Mouse (Mus musculus): ENCODE results near the gene Prdx6. TPM values are rescaled to one million over a fixed set of nuclear protein-coding genes. Genes with fewer than 3 reads are reported as not detected.

The Prdx6 gene
- 87.8 and 99.7 TPM in 2 replicates for total RNA-seq (2017)

DNA sequence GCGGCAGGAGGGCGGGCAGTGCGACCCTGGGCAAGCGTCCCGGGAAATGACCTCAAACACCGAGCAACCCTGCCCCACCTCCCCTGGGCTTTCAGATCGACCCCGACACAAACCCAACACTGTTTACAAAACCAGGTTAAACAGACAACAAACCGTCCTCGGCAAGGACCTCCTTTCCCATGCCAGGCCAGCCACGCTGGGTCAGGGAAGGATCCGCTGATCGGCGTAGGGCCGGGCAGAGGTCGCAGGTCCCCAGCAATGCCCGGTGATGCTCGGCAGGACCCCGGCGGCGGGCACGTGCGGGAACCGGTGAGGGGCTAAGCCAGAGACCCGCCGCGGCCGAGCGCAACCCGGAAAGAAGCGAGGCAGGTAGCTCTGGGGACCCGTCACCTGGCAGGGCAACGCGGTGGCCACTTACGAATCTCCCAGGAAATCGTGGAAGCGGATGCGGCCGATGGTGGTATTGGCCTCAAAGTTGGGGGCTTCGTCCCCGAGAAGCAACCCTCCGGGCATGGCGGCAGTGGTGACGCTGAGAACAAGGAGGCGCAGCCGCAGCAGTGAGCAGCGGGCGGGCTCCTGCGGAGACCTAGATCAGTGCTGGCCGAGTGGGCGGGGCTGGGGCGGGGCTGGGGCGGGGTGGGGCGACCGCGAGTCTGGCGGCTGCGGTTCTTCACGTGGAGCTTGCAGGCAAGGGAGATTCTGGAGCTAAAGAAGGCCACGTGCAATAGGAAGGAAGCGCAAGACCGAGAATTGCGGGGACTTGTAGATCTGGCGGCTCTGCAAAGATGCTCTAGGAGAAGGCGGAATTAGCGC, at the start of gene Prdx6:
TSS of gene Prdx6 (minus strand) at position 616 of the 813 bp plus-strand sequence.
- peak; percentile 74 for ATAC-seq (ENCODE audit: extremely low read depth, insufficient number of reproducible peaks, low FRiP score, poor library complexity, severe bottlenecking)

DNA sequence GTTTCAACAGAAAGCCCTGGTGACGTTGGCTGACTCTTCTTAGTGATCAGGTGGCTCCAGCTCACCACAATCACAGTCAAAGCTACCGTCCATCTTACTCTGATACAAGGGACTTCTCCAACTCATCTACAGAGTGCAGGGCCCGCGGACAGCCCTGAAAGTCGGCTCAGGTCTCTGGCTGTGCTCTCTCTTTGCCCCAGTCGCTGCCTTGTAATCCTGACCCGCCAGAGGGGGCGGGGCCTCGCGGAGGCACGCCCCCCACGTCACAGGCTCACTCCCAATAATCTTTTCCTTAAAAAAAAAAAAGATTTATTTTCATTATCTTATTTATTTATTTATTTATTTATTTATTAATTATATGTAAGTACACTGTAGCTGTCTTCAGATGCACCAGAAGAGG, 37.2 kb upstream of the Prdx6 start:
- ATAC-seq (ENCODE audit: extremely low read depth, insufficient number of reproducible peaks, low FRiP score, poor library complexity, severe bottlenecking) = no peak

DNA sequence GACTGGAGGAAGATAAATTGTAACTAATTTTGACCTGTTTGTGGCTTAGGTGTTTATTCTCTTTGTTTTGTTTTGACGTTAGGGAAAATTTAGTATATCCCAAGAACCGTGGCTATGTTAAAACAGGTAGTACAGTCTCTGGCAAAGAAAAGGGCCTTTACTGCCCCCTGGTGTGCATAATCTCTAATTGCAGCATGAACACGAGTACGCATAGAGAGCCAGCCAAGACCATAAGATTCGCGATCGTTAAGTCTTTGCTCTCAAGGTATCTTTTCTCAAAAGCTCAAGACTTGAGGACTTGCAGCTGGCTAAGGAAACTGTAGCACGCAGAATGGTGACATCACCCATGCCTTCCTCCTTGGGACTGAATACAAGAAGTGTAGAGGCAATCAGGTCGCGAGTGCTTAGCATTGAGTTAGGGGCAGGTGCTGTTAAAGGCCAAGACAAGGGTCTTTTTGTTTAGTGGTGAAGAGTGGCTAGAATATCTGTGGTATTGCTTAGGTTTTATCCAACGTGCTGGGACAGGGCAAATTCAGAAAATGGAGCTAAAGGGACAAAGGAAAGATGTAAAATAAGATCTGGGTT, 35.8 kb upstream of the Prdx6 start:
- peak; percentile 87 for ATAC-seq (ENCODE audit: extremely low read depth, insufficient number of reproducible peaks, low FRiP score, poor library complexity, severe bottlenecking)

DNA sequence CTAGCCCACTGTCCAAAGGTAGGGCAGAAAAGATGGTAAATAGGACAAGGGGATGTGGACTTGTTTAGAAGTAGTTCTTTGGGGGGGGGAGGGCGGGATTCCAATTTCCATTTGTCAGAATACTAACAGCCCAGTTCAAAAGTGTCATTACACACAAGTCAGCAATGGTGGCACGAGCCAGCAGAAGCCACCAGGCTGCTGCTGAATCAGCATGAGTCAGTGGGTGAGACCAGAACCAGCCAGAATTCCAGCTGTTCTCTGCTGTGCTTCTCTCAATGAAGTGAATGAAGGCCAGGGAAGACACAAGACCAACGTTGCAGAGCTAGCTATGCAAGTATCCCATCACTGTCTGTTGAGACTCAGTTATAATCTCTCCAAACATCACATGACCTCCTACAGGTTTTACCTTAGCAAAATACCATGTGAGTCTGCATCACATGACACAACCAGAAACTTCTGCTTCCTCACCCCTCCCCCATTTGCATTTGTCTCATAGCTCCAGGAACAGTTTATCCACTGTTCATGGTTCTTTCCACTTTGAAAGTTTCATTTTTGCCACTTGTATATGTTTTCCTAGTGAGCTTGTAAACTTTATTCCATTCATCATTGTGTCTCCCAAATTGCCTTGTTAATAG, 30.2 kb upstream of the Prdx6 start:
- ATAC-seq (ENCODE audit: extremely low read depth, insufficient number of reproducible peaks, low FRiP score, poor library complexity, severe bottlenecking) = no peak

DNA sequence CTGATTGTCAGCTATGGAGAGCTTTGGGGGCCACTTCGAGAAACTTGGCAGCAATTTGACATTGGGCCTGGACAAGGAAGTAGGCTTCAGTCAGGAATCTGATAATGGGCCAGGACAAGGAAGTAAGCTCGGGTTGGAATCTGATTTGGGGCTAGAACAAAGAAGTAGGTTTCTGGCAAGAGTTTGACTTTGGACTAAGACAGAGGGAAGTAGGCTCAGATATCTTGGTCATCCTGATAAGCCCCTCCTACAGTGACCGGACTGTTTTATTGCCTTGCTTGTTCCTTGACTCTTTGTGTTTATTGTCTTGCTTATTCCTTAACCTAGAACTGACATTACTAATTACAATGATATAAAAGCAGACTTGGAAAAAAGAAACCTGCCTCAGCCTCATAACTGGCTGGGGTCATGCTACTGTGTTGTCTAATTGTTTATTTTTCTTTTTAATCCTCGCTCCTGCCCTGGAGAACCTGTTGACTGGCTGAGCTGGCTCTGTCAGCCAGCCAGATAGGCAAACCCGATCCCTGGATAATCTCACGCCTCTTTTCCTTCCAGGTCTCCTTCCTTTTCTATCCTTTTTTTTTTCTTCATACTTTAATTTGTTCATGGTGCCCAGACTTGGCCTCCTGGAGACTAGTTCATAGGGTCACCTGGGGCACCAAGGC, 28.4 kb upstream of the Prdx6 start:
- no peak for ATAC-seq (ENCODE audit: extremely low read depth, insufficient number of reproducible peaks, low FRiP score, poor library complexity, severe bottlenecking)

DNA sequence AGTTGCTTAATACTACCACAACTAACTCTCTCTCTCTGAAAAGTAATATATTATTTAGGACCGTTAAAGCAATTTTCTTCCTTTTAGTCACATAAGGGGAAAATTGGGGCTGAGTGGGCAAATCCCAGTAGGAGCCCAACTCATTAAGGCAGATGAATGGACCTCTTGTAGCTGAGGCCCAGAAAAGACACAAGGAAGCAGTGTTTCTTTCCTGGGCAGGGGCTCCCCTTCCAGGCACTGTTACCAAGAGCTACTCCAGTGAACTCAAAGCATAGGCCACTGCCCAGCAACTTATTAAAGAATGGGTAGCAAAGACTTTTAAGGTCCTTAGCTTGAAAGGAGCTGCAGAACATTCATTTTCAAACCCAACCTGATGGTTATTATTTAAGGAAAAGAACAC, 22.5 kb upstream of the Prdx6 start:
- ATAC-seq (ENCODE audit: extremely low read depth, insufficient number of reproducible peaks, low FRiP score, poor library complexity, severe bottlenecking) = no peak

DNA sequence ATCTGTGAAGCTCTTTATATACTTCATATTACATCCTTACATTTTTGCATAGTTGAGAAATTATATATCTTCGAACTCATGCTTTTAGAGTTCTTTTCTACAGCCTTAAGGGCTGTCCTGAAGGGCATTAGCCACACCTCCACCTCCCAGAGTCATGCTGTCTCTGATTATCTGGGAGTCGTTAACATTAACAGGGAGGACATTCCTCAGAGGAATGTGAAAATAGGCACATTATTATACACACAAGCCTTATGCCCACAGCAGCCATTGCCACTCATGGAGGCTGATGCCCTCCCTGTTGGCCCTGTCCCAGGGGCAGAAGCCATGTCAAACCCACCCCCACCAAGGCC, 20.4 kb upstream of the Prdx6 start:
- ATAC-seq (ENCODE audit: extremely low read depth, insufficient number of reproducible peaks, low FRiP score, poor library complexity, severe bottlenecking) = no peak

DNA sequence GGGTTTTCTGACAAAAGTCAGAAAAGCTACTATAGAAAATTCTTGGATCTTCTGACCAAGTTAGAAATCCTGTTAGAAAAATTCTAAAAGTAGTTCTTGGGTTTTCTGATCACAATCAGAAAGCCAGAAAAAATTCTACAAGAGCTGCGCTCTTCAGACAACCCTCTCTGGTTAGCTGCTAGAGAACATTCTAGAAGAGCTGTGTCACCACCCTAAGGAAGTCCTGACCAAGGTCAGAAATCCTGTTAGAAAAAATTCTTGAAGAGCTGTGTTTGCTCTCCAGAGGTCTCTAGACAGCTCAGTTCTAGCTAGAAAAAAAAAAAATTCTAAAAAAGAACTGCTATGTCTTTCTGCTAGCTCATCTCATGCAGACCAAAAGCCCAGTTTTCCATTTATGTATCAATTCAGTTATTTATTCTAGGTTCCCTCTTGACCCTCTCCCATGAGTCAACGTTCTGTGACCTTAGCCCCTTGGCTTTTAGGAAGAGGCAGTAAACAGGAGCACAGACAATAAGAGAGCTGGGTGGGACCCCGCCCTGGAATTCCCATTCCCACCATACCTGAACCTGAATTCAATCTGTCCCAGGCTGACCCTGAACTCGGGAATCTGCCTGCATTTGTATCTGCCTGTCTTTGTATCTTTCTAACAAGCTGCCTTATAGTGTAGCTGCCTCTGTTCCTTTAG, 19.9 kb upstream of the Prdx6 start:
- no peak for ATAC-seq (ENCODE audit: extremely low read depth, insufficient number of reproducible peaks, low FRiP score, poor library complexity, severe bottlenecking)

DNA sequence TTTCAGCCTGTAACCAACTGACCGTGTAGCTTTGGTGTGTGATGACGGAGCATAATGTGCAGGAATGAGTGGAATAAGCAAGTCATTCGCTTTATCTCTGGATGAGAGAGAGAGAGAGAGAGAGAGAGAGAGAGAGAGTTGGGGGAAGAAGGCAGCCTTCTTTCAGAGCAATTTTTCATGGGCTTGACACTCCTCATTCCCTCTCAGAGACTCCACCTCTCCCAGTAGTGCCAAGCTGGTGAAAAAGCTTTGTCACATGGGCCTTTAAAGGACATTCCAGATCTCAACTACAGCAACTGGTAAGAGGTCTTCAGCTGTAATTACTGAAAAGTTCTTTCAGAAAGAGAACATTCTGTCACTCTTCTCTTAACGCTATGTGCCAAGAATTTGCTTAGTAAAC, 18.3 kb upstream of the Prdx6 start:
- no peak for ATAC-seq (ENCODE audit: extremely low read depth, insufficient number of reproducible peaks, low FRiP score, poor library complexity, severe bottlenecking)

DNA sequence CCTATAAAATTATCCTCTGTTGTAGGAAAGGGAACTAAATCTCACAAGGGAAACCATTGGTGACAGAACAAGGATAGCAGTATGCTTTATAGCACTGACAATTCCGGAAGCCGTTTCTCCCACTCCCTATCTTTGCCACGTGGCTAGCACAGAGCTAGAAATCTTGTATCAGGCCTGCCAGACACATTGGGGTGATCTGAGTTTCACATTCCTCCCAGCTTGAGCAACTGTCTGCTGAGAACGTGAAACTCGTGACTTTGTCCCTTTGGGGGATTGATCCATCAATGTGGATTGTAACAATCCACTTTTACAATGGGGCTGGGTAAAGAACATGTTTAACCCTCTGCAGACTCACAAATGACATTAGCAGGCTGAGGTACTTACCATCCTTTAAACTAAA, 17.9 kb upstream of the Prdx6 start:
- ATAC-seq (ENCODE audit: extremely low read depth, insufficient number of reproducible peaks, low FRiP score, poor library complexity, severe bottlenecking) = no peak

DNA sequence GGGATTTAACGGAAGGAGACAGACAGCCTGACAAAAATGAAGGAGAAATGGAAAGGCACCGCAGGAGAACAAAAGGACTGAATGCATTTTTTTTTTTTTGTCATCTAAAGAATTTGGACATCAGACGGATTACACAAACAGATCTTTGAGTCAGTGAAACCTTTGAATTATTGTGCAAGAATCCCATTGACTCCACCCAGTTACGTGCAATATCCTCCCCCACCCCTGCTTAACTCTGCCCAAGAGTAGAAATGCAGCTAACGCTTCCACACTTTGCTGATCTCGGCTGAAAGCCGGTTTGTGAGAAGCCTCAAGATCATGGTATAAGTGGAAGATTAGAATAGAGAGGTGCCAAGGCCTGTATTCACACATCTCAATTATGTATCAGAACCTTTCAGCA, 17.1 kb upstream of the Prdx6 start:
- ATAC-seq (ENCODE audit: extremely low read depth, insufficient number of reproducible peaks, low FRiP score, poor library complexity, severe bottlenecking) = peak; percentile 72; the same call in 1 of the 2 replicates

DNA sequence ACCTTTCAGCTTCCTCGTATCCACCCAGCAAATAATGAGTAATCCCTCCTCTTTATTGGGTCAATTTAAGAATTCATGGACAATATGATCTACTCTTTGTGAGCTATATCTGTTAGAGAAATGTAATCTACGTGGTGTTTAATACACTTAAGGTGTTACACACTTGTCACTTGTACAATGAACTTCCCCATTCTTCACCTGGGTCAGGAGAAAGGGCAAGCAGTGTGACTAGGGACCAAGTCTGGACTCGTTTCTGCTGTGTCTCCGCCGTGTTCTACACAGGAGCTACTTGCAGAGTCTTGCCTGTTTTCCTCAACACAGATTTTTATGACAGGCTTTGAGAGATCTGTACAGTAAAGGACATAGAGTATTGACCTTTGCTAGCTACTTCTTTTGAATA, 13.9 kb upstream of the Prdx6 start:
- no peak for ATAC-seq (ENCODE audit: extremely low read depth, insufficient number of reproducible peaks, low FRiP score, poor library complexity, severe bottlenecking)

DNA sequence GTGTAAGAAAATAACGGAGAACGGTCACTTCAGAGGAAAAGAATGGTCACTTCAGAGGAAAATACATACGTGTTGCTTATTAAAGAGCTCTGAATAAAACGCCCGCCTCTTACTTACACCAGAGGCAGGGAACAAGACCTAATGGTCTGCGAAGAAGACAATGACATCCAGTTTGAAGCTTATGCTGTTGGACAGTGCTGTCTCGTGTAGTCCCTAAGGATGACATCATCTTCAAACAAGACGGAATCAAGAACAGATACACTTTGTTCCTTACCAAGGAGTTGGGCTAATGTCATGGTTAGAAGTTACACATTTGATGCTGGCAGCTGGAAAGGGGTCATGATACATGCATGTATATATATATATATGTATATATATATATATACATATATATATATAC, 12.6 kb upstream of the Prdx6 start:
- ATAC-seq (ENCODE audit: extremely low read depth, insufficient number of reproducible peaks, low FRiP score, poor library complexity, severe bottlenecking) = no peak

DNA sequence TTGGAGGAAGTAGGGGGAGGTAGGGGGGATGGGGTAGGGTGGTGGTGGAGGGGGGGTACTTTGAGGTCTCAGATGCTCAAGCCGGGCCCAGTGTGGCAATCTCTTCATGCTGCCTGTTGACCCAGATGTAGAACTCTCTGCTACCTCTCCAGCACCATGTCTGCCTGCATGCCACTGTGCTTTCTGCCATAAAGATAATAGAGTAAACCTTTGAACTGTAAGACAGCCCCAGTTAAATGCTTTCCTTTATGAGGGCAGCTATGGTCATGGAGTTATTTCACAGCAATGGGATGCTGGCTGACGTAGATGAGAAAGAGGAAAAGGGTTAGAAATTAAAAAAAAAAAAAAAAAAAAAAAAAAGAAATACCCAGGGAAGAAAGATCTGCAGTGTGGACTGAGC, 11.5 kb upstream of the Prdx6 start:
- ATAC-seq (ENCODE audit: extremely low read depth, insufficient number of reproducible peaks, low FRiP score, poor library complexity, severe bottlenecking) = no peak

DNA sequence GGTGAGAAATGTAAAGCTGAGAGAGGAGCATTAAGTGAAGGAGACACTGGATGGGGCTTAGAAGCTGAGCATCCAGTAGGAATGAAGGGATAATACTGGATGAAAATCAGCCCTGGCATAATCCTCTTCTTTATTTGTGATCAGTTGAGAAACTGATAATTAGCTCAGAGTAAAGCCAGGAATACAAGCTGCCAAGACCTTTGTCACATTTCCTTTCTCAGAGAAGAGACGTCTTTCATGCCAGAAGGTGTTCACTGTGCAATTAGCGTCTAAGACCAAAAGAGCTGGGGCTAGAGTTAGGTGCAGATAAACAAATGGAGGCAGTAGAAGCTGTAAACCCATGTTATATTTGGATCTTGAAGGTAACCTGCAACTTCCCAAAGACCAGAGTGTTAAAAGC, 9.7 kb upstream of the Prdx6 start:
- no peak for ATAC-seq (ENCODE audit: extremely low read depth, insufficient number of reproducible peaks, low FRiP score, poor library complexity, severe bottlenecking)

DNA sequence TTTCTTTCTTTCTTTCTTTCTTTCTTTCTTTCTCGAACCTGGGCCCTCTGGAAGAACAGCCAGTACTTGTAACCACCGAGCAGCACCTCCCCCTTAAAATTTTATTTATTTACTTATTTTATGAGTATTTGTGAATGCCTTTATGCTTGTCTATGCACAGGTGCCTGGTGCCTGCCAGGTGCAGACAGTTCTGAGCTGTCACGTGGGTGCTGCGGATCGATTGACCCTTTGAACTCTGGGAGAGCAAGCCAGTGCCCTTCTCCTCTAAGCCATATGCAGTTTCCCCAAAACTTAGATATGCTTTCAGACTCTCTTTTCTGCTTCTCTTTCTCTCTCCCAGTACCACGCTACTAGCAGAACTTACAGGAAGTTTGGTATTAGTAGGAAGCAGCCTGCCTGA, 8.1 kb upstream of the Prdx6 start:
- ATAC-seq (ENCODE audit: extremely low read depth, insufficient number of reproducible peaks, low FRiP score, poor library complexity, severe bottlenecking) = no peak

DNA sequence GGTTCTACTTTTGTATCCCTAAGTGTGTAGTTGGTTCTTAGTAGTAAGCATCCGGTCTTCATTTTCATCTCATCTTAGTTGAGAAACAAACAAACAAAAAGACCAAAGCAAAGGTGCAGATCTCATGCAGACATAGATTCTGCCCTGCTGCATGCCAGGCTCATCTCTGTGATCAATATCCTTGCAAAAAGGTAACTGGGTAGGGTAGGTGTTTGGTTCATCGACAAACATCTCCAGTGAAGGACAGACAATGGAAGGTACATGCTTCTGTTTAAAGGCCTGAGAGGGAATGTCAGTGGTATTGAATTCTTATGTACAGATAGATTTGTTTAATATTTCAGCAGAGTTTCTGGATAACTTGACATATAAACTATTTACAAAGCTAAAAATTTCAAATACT, 7.3 kb upstream of the Prdx6 start:
- no peak for ATAC-seq (ENCODE audit: extremely low read depth, insufficient number of reproducible peaks, low FRiP score, poor library complexity, severe bottlenecking)

DNA sequence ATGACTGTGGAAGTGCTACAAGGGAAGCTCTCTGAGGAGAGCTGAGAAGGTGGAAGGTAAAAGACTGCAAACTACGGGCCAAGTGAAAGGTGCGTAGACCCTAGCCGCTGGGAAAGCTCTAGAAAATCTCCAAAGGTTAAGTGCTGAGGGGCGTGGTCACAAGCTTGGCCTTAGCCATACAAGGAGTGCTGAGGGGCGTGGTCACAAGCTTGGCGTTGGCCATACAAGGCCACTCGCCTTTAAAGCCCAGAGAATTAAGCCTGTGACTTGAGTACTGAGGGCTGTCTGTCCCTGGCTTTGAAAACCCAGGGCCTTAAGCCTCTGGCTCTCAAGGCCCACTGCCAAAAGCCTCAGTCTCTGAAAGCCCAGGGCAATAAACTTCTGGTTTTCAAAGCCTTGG, 5.9 kb upstream of the Prdx6 start:
- ATAC-seq (ENCODE audit: extremely low read depth, insufficient number of reproducible peaks, low FRiP score, poor library complexity, severe bottlenecking) = no peak

DNA sequence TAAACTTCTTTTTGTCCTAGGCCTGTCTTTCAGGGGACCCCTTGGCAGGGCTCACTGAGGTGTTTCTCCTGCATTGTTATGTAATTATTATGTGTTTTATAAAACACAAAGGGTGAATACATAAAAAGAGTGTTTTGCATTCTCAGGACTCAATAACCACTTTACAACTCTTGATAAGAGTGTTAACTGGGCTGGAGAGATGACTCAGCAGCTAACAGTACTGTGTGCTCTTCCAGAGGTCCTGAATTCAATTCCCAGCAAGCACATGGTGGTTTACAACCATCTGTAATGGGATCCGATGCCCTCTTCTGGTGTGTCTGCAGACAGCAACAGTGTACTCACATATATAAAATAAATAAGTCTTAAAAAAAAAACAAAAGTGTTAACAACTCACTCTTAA, 3.3 kb upstream of the Prdx6 start:
- no peak for ATAC-seq (ENCODE audit: extremely low read depth, insufficient number of reproducible peaks, low FRiP score, poor library complexity, severe bottlenecking)

Measured in neutrophil, adult 5-6 weeks (primary cell).